Mouse (Mus musculus) hindbrain, postnatal 0 days (tissue): Measurements from ENCODE around the gene Cdon. TPM values are rescaled to one million over a fixed set of nuclear protein-coding genes. Genes with fewer than 3 reads are reported as not detected.
A peak's percentile ranks its signal among the peaks of the same experiment; 100 is the strongest.

Experiments used
- ATAC-seq: fragments of 200-750 bp; cut with Nextera tagmentation; 2 replicates; pipeline ENCODE4 v1.8.0; 2017; ENCODE audit warnings: mild to moderate bottlenecking, moderate TSS enrichment, moderate library complexity
- DNase-seq: peaks from one replicate; pipeline ENCODE4 v3.0.0-alpha.2; 2015; ENCODE audit warnings: low spot score
- H3K27ac ChIP-seq: fragments of 300-500 bp; sonication (generic); 2 replicates; pipeline ENCODE4 v1.5.1; 2014; ENCODE audit warnings: mild to moderate bottlenecking
- H3K27me3 ChIP-seq: fragments of 300-500 bp; sonication (generic); 2 replicates; pipeline ENCODE4 v1.6.1; 2014; ENCODE audit warnings: low read length, mixed read lengths; ENCODE audit not compliant: insufficient read depth
- H3K36me3 ChIP-seq: fragments of 300-500 bp; sonication (generic); 2 replicates; pipeline ENCODE4 v1.6.1; 2014; ENCODE audit warnings: low read length, mixed read lengths; ENCODE audit not compliant: insufficient read depth
- H3K4me1 ChIP-seq: fragments of 300-500 bp; sonication (generic); 2 replicates; pipeline ENCODE4 v1.6.1; 2014; ENCODE audit warnings: antibody characterized with exemption, low read length, mixed read lengths; ENCODE audit not compliant: insufficient read depth
- H3K4me2 ChIP-seq: fragments of 300-500 bp; sonication (generic); 2 replicates; pipeline ENCODE4 v1.6.1; 2014; ENCODE audit warnings: low read depth, mild to moderate bottlenecking, low read length, moderate library complexity, mixed read lengths
- H3K4me3 ChIP-seq: fragments of 300-500 bp; sonication (generic); 2 replicates; pipeline ENCODE4 v1.5.1; 2014; ENCODE audit warnings: low read length
- H3K9ac ChIP-seq: fragments of 300-500 bp; sonication (generic); replicated peaks from 2 replicates; pipeline ENCODE4 v1.6.1; 2014; ENCODE audit warnings: mild to moderate bottlenecking, low read length, moderate library complexity, mixed read lengths
- H3K9me3 ChIP-seq: fragments of 300-500 bp; sonication (generic); 2 replicates; pipeline ENCODE4 v1.6.1; 2016; ENCODE audit warnings: low read length, mixed read lengths
- CTCF ChIP-seq: IDR thresholded peaks from 2 replicates; pipeline ENCODE4 v1.5.1; 2016; ENCODE audit warnings: antibody characterized with exemption, control low read depth, low read depth
- WGBS: fragments of 180-500 bp; shearing (Covaris S2); extraction: QIAGEN DNeasy Blood & Tissue Kit; methylation state at CpG from one replicate; pipeline ENCODE4 v1.1.7; 2014; 5-methylcytosine and 5-hydroxymethylcytosine counted together
- polyA plus RNA-seq: library from polyadenylated mRNA; unstranded; fragments of >200 nt; fragmentation: Nextera tagmentation; extraction: Ambion mirVana; gene quantifications from 2 replicates; pipeline ENCODE4 v1.2.1, GENCODE M21; 2015
- total RNA-seq: library from RNA; depleted of rRNA; stranded (reverse); fragments of >200 nt; gene quantifications from 2 replicates; pipeline ENCODE4 v1.2.3, GENCODE M21; 2014; rRNA removed

The Cdon gene
- total RNA-seq (10.6 and 11.1 TPM in 2 replicates), polyA plus RNA-seq (1.0 and 1.7 TPM in 2 replicates)

GRCm38 (mm10) chr9:35420805-35421719 lies at the start of gene Cdon:
Gene Cdon (plus strand): TSS chr9:35421128.
- Histone ChIP-seq H3K9me3 (no peaks in the 10 kb centered on the region), H3K27me3 (peaks cover 12% of the 10 kb centered on the region; the same call in 1 of the 2 replicates), H3K4me3 (peak within 1 kb of the TSS; percentile 81), H3K36me3 (no peaks in the 10 kb centered on the region), H3K9ac (peak within 1 kb of the TSS; percentile 84), H3K27ac (peak within 1 kb of the TSS; percentile 86), H3K4me2 (peak within 1 kb of the TSS; percentile 71), H3K4me1 (no peaks in the 10 kb centered on the region; the same call in 1 of the 2 replicates)
- 1% methylated on average over 46 of the region's 97 CpGs for WGBS
- DNase-seq (peak; percentile 93), ATAC-seq (peak; percentile 96)
- TF ChIP-seq CTCF: no peak

- WGBS: 16% methylated on average over 9 of the region's 9 CpGs
- no peak overlapping the region for H3K4me3 ChIP-seq
- H3K4me2 ChIP-seq: no peak overlapping the region
- no peaks in the 10 kb centered on the region for H3K9me3 ChIP-seq
- H3K27ac ChIP-seq: no peak overlapping the region
- TF ChIP-seq CTCF: no peak
- DNase-seq (no peak), ATAC-seq (no peak)
- H3K27me3 ChIP-seq: 0 out of 2 replicates have a peak, but pooled peaks cover 7% of the 10 kb centered on the region
- H3K36me3 ChIP-seq: no peaks in the 10 kb centered on the region
- H3K4me1 ChIP-seq: no peaks in the 10 kb centered on the region
- H3K9ac ChIP-seq: no peak overlapping the region
Observed at GRCm38 (mm10) chr9:35372324-35373101, 48.4 kb upstream of the Cdon start.

GRCm38 (mm10) chr9:35377916-35378315 lies 43.0 kb upstream of the Cdon start:
- Histone ChIP-seq H3K27me3 (no peaks in the 10 kb centered on the region), H3K27ac (no peak overlapping the region), H3K9me3 (no peaks in the 10 kb centered on the region), H3K4me3 (no peak overlapping the region), H3K36me3 (no peaks in the 10 kb centered on the region), H3K4me1 (no peaks in the 10 kb centered on the region), H3K9ac (no peak overlapping the region), H3K4me2 (no peak overlapping the region)
- DNase-seq (no peak), ATAC-seq (no peak)
- 79% methylated on average over 2 of the region's 2 CpGs for WGBS
- no peak for TF ChIP-seq CTCF

GRCm38 (mm10) chr9:35378991-35379390 lies 41.9 kb upstream of the Cdon start:
- 65% methylated on average over 3 of the region's 3 CpGs for WGBS
- ATAC-seq (no peak), DNase-seq (no peak)
- no peaks in the 10 kb centered on the region for H3K4me1 ChIP-seq
- no peaks in the 10 kb centered on the region for H3K36me3 ChIP-seq
- H3K9me3 ChIP-seq: no peaks in the 10 kb centered on the region
- H3K27ac ChIP-seq: no peak overlapping the region
- no peak overlapping the region for H3K4me3 ChIP-seq
- no peaks in the 10 kb centered on the region for H3K27me3 ChIP-seq
- H3K4me2 ChIP-seq: no peak overlapping the region
- H3K9ac ChIP-seq: no peak overlapping the region
- no peak for TF ChIP-seq CTCF

GRCm38 (mm10) chr9:35399896-35400295 lies 21.0 kb upstream of the Cdon start:
- DNase-seq (no peak), ATAC-seq (no peak)
- no peaks in the 10 kb centered on the region for H3K9me3 ChIP-seq
- WGBS: 33% methylated on average over 7 of the region's 7 CpGs
- H3K4me1 ChIP-seq: peaks cover 4% of the 10 kb centered on the region; the same call in 1 of the 2 replicates
- no peak overlapping the region for H3K4me3 ChIP-seq
- H3K36me3 ChIP-seq: no peaks in the 10 kb centered on the region
- peaks cover 10% of the 10 kb centered on the region; the same call in 1 of the 2 replicates for H3K27me3 ChIP-seq
- H3K4me2 ChIP-seq: no peak overlapping the region
- no peak overlapping the region for H3K27ac ChIP-seq
- no peak for TF ChIP-seq CTCF
- H3K9ac ChIP-seq: no peak overlapping the region

GRCm38 (mm10) chr9:35400398-35400797 lies 20.5 kb upstream of the Cdon start:
- Histone ChIP-seq H3K27ac (no peak overlapping the region), H3K36me3 (no peaks in the 10 kb centered on the region), H3K9ac (no peak overlapping the region), H3K4me2 (no peak overlapping the region), H3K27me3 (peaks cover 10% of the 10 kb centered on the region; the same call in 1 of the 2 replicates), H3K9me3 (no peaks in the 10 kb centered on the region), H3K4me3 (no peak overlapping the region), H3K4me1 (peaks cover 4% of the 10 kb centered on the region; the same call in 1 of the 2 replicates)
- no peak for TF ChIP-seq CTCF
- ATAC-seq: no peak
- WGBS: 17% methylated on average over 7 of the region's 7 CpGs
- no peak for DNase-seq
